Mouse (Mus musculus) adrenal gland, postnatal 10 days (tissue): ENCODE data around the gene Nrp1. TPM values are rescaled to one million over a fixed set of nuclear protein-coding genes. Genes with fewer than 3 reads are reported as not detected.

Source experiments
- DNase-seq: peaks from one replicate; pipeline ENCODE4 v3.0.0; 2021; ENCODE audit warnings: mixed read lengths
- total RNA-seq, 2 experiments: library from RNA; stranded (reverse); gene quantifications; 2 replicates each; pipeline ENCODE4 v1.2.3; 2021

Nrp1 gene
- total RNA-seq, 2 experiments from 2014 or later, result 95.7 to 143 TPM

GRCm38 (mm10) chr8:128505866-128506265 is 147.5 kb downstream of the Nrp1 start:
- no peak for DNase-seq

- DNase-seq, result no peak
These were observed 150.3 kb downstream of the Nrp1 start for GRCm38 (mm10) chr8:128508723-128509122.

GRCm38 (mm10) chr8:128511021-128511420 is 152.6 kb downstream of the Nrp1 start:
- DNase-seq, result no peak

DNA sequence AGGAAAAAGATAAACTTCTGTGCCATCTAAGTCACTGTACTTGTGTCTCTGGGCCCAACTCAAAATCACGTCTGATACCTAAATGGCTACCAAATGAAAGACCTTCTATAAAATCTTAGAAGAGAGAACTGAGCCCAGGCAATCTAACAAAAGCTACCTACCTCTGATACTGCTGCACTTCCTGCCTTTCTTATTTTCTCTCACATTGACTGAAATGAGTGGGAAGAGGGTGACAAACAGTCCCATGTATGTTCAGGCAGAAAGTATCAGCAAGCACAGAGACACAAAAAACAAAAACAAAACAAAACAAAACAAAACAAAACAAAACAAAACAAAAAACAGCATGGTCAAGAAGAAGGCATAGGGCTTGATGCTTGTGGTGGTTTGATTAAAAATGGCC is 153.3 kb downstream of the Nrp1 start:
- DNase-seq, result no peak

- DNase-seq, result no peak
These were observed 158.5 kb downstream of the Nrp1 start for GRCm38 (mm10) chr8:128516846-128517446.

- no peak for DNase-seq
These were observed 159.2 kb downstream of the Nrp1 start for GRCm38 (mm10) chr8:128517546-128518102.

DNA sequence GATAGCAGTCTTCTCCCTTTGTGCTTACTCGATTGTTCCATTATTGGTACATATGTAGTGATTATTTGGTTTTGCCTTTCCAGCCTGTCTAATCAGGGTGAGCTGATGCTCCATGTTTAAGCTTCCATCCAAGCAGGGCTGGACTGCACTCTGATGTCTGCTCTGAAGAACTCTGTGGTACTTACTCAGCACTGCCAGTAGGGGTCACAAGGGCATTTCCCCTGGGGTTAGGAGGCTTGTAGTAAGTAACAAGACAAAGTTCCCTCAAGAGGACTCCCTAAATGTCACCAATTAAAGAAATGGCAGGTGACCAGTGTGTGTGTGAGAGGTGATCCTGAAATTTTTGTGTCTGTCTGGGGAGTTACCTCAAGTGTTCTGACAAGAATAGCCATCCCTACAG is 161.0 kb downstream of the Nrp1 start:
- peak; percentile 52 for DNase-seq

DNA sequence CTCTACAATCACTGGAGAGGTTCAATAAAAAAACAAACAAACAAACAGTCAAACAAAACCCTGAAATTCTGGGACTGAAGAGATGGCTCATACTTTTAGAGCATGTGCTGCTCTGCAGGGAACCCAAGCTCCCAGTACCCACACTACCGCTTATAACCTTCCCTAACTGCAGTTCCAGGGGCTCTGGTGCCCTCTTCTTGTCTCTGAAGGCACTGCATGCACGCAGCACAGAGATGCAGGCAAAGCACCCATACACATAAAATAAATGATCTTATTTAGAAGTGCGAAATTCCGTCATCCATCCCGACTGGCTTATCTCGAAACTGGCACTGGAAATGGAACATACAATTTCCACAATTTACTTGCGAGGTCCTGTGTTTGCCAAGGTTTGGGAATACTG is 165.4 kb downstream of the Nrp1 start:
- DNase-seq, result peak; percentile 10

DNA sequence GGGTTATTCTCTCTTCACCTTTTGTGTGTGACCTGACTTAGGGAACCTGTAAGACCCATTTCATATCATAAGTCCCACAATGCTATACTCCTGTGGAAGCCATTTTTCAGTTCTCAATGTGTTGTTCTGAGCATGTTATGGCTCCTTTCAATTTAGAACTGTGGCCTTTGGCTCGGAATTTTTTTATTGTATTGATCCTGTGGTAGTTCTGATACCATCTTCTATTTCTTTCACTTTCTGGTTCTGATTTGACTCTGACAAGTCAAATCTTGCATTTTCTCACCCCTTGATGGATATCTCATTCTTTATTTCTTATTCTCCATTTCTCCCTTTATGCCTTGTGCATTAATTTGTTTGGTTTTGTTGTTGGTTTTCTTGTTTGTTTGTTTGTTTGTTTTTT is 167.5 kb downstream of the Nrp1 start:
- no peak for DNase-seq

DNA sequence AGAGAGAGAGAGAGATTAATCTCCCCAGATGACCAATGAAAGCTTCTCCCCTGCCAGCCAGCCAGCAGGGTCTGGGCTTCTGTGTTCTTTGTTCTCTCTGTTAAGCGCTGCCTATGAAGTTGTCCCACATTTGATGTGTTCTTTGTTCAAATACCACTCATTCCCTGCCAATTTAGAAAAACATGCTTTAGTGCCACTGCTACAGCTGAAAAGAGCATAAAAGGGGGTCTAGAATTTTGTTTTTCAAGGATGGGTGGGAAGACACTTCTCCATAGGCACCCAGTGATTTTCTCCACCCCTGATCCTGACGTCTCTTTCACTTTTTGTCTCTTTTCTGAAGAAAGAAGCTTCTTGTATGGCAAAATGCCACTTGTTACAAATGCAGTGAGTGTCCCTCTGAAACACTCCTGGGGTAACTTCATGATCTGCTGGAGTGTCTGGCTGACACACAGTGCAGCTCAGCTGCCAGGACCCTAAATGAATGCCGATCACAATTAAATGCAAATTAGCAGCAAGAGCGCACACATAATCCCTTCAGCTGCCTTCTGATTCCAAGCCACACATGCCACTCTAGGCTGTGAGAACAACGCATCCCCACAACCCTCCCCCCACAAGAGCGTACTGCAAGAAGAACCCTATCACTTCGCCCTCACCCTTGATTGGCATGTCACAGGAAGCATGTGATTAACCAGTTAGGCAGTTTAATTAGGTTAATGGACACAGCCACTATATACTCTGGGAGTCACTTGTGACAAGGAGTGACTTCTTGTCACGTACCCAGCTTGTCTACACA is 170.4 kb downstream of the Nrp1 start:
- DNase-seq, result no peak

GRCm38 (mm10) chr8:128534442-128534871 is 176.1 kb downstream of the Nrp1 start:
- no peak for DNase-seq

GRCm38 (mm10) chr8:128535685-128536084 is 177.3 kb downstream of the Nrp1 start:
- no peak for DNase-seq

- DNase-seq, result no peak
These were observed 180.0 kb downstream of the Nrp1 start for GRCm38 (mm10) chr8:128538378-128538777.

GRCm38 (mm10) chr8:128541355-128542090 is 183.1 kb downstream of the Nrp1 start:
- DNase-seq, result no peak

DNA sequence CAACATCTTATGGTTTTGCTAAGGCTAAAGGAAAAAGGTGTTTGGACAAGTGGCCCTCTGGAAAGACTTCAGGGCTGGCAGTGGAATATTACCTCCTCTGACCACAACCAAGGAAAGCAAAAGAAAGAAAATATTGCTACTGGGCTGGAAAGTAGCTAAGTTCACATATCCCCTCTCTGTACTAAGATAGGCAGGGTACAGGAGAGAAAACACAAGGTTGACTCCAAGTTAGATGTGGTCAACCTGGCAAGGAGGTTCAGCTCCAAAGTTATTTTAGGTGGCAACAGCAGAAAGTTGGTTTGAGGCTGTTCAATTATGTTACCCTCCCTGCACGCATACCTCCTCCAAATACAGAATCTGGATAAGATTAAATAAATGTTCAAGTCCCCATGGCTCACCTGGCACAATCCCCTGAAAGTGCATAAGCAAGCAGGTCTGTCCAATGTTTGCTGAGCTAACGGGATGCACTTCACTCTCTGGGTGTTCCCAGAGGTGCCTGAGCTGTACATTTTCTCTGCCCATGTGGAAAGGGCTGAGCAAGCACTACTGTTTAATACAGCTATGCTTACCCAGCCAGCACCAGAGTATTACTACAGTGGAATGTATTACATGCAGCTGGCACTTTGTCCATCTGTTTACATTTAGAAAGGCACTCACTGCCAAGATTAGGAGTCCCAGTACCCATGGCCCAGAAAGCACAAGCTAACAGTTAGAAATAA is 185.9 kb downstream of the Nrp1 start:
- no peak for DNase-seq

GRCm38 (mm10) chr8:128546287-128546686 is 187.9 kb downstream of the Nrp1 start:
- no peak for DNase-seq

GRCm38 (mm10) chr8:128547361-128547760 is 189.0 kb downstream of the Nrp1 start:
- no peak for DNase-seq

DNA sequence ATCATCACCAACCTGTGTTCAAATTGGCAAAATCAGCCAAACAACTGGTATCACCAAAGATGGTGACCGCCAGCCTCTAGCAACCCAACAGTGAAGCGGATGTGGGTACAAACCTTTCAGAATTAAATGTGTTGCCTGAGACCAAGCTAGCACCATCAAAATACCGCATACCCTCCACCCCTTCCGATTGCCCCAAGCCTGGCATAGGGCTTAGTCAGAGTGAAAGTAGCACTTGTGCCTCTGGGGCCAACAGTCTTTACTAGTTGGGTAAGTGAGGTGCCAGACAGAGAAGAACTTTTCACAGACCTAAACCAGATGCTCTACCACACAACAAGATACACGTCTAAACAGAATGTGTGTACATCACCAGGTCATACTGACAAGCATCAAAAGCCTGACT is 191.3 kb downstream of the Nrp1 start:
- no peak for DNase-seq

DNA sequence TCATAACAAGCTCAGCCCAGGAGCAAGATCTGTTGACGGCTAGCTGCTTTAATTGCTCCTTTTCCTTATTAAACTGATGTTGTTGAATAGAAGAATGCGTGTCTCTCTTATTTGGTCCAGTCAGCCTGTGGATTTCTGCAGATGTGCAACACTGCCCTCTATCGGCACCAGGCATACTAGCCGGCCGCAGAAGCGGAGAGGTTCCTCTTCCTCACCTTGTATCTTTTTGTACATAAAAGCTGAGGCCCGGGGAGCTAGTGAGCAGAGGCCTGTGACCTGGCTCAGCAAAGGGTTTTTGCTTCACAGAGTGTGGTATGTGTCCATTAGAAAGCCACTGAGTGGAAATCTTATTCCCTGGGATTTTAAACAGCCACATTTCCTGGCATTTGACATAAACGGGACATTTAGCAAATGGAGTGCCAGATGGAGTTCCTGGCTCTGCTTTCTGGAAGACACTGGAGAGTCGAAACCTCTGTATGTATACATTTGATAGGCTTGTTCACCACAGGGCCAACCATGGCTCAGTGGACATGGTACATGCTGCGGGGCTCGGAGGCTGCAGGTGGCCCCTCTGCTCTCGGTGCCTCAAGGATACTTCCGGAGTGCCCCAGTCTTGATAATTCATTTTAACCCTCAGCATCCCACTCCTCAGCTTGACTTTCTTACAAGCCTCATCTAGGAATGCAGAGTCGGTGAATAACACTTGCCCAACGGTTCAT is 193.2 kb downstream of the Nrp1 start:
- DNase-seq, result peak; percentile 82
